Mouse (Mus musculus): ENCODE measurements around the gene Abca13. TPM values are rescaled to one million over a fixed set of nuclear protein-coding genes. Genes with fewer than 3 reads are reported as not detected.

Abca13 gene
- total and polyA plus RNA-seq, 2 experiments from 2014 or later = 0.05 to 0.06 TPM

DNA sequence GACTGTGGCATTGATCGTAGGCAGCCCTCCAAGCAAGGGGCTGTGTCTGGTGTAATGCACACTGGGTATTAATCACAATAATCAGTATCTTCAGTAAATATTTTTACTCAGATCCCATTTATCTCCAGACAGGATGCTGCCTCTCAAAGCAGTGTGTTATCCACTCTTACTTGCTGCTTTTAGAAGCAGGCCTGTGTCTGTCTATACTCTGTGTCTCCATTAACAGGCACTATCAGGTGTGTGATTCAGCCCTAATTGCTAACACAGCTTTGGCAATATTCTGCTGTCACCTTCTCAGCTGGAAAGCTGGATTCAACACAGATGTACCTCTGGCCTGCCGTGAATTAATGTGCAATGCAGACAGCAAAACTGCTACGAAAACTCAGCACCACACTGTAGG lies 455.5 kb downstream of the Abca13 start:
- H3K4me2 ChIP-seq (ENCODE audit: low read depth) = no peak overlapping the region
- no peak overlapping the region for H3K27ac ChIP-seq (ENCODE audit: low read depth, low read length)
- ATAC-seq (no peak), DNase-seq (no peak)
- H3K9ac ChIP-seq = no peak overlapping the region
- H3K36me3 ChIP-seq (ENCODE audit: insufficient read depth) = no peaks in the 10 kb centered on the region
- no peak overlapping the region for H3K4me3 ChIP-seq (ENCODE audit: low read depth, low read length)
- no peak for TF ChIP-seq CTCF (IDR thresholded peaks at IDR 0.05; ENCODE audit: low read depth)
- WGBS = 76% methylated on average over 3 of the region's 3 CpGs
- H3K27me3 ChIP-seq (ENCODE audit: insufficient read depth, low read length) = no peaks in the 10 kb centered on the region
- no peaks in the 10 kb centered on the region for H3K4me1 ChIP-seq (ENCODE audit: insufficient read depth)
- no peaks in the 10 kb centered on the region for H3K9me3 ChIP-seq (ENCODE audit: low read length)

GRCm38 (mm10) chr11:9647991-9648390 lies 456.2 kb downstream of the Abca13 start:
- no peak; the same call in 1 of the 2 replicates for TF ChIP-seq CTCF (IDR thresholded peaks at IDR 0.05; ENCODE audit: low read depth)
- no peak overlapping the region for H3K27ac ChIP-seq (ENCODE audit: low read depth, low read length)
- no peaks in the 10 kb centered on the region for H3K36me3 ChIP-seq (ENCODE audit: insufficient read depth)
- no peak overlapping the region for H3K4me2 ChIP-seq (ENCODE audit: low read depth)
- no peak for ATAC-seq
- no peaks in the 10 kb centered on the region for H3K9me3 ChIP-seq (ENCODE audit: low read length)
- no peak overlapping the region for H3K4me3 ChIP-seq (ENCODE audit: low read depth, low read length)
- no peaks in the 10 kb centered on the region for H3K27me3 ChIP-seq (ENCODE audit: insufficient read depth, low read length)
- H3K9ac ChIP-seq = no peak overlapping the region
- DNase-seq = no peak
- H3K4me1 ChIP-seq (ENCODE audit: insufficient read depth) = no peaks in the 10 kb centered on the region
- 63% methylated on average over 3 of the region's 3 CpGs for WGBS

GRCm38 (mm10) chr11:9666648-9667255 lies 475.0 kb downstream of the Abca13 start:
- no peak for ATAC-seq
- no peak overlapping the region for H3K4me2 ChIP-seq (ENCODE audit: low read depth)
- no peak for TF ChIP-seq CTCF (IDR thresholded peaks at IDR 0.05; ENCODE audit: low read depth)
- no peaks in the 10 kb centered on the region for H3K36me3 ChIP-seq (ENCODE audit: insufficient read depth)
- no peaks in the 10 kb centered on the region for H3K4me1 ChIP-seq (ENCODE audit: insufficient read depth)
- H3K27ac ChIP-seq (ENCODE audit: low read depth, low read length) = no peak overlapping the region
- no peak overlapping the region for H3K4me3 ChIP-seq (ENCODE audit: low read depth, low read length)
- no peaks in the 10 kb centered on the region for H3K27me3 ChIP-seq (ENCODE audit: insufficient read depth, low read length)
- DNase-seq = no peak
- 88% methylated on average over 3 of the region's 3 CpGs for WGBS
- H3K9me3 ChIP-seq (ENCODE audit: low read length) = no peaks in the 10 kb centered on the region
- no peak overlapping the region for H3K9ac ChIP-seq

DNA sequence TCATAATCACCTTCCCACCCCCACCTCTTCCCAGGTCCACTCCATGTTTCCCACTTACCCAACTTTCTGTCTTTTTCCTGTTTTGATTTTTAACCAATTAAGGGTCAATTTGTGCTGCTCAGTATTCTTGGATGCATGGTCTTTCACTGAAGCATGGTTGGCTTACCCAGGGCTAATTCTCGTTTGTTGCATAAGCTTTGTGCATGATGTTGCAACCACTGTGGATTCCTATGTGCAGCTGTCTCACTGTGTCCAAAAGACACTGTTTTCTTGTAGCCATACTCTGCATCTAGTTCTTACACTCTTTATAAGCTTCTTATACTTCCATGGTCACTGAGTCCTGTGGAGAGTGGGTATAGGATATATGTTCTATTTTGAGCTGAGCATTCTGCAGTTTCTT lies 477.7 kb downstream of the Abca13 start:
- Histone ChIP-seq H3K9ac (no peak overlapping the region), H3K4me2 (ENCODE audit: low read depth) (no peak overlapping the region), H3K36me3 (ENCODE audit: insufficient read depth) (no peaks in the 10 kb centered on the region), H3K9me3 (ENCODE audit: low read length) (no peaks in the 10 kb centered on the region), H3K4me3 (ENCODE audit: low read depth, low read length) (no peak overlapping the region), H3K4me1 (ENCODE audit: insufficient read depth) (no peaks in the 10 kb centered on the region), H3K27ac (ENCODE audit: low read depth, low read length) (no peak overlapping the region), H3K27me3 (ENCODE audit: insufficient read depth, low read length) (no peaks in the 10 kb centered on the region)
- whole genome bisulfite sequencing = 57% methylated on average over 1 of the region's 1 CpGs
- DNase-seq (no peak), ATAC-seq (no peak)
- TF ChIP-seq CTCF (IDR thresholded peaks at IDR 0.05; ENCODE audit: low read depth) = no peak

- TF ChIP-seq CTCF (IDR thresholded peaks at IDR 0.05; ENCODE audit: low read depth) = no peak
- H3K36me3 ChIP-seq (ENCODE audit: insufficient read depth) = no peaks in the 10 kb centered on the region
- H3K4me3 ChIP-seq (ENCODE audit: low read depth, low read length) = no peak overlapping the region
- no peak for ATAC-seq
- no peaks in the 10 kb centered on the region for H3K27me3 ChIP-seq (ENCODE audit: insufficient read depth, low read length)
- no peak overlapping the region for H3K9ac ChIP-seq
- whole genome bisulfite sequencing = 97% methylated on average over 2 of the region's 2 CpGs
- DNase-seq = no peak
- H3K4me1 ChIP-seq (ENCODE audit: insufficient read depth) = no peaks in the 10 kb centered on the region
- no peak overlapping the region for H3K4me2 ChIP-seq (ENCODE audit: low read depth)
- H3K9me3 ChIP-seq (ENCODE audit: low read length) = no peaks in the 10 kb centered on the region
- no peak overlapping the region for H3K27ac ChIP-seq (ENCODE audit: low read depth, low read length)
These were observed 493.2 kb downstream of the Abca13 start for GRCm38 (mm10) chr11:9684952-9685351.

DNA sequence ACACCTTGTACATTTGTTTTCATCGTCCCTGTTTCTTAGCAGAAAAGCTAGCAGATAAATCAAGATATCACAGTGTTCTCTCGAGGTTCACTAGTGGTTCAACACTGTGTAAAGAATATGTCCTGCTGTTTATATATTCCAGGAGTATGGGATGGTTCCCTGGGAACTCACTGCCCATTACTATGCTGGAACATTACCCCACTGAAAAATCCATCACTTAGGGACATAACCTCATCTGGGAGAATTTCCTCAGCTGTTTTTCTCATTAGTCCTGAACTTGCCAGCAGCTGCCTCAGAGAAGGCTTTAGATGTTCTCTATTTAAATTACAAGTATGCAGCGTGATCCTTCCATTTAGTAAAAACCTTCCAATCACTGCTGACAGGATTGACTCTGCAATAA lies 513.4 kb downstream of the Abca13 start:
- Histone ChIP-seq H3K4me3 (ENCODE audit: low read depth, low read length) (no peak overlapping the region), H3K9ac (no peak overlapping the region), H3K36me3 (ENCODE audit: insufficient read depth) (no peaks in the 10 kb centered on the region), H3K4me1 (ENCODE audit: insufficient read depth) (no peaks in the 10 kb centered on the region), H3K27me3 (ENCODE audit: insufficient read depth, low read length) (no peaks in the 10 kb centered on the region), H3K4me2 (ENCODE audit: low read depth) (no peak overlapping the region), H3K27ac (ENCODE audit: low read depth, low read length) (no peak overlapping the region), H3K9me3 (ENCODE audit: low read length) (no peaks in the 10 kb centered on the region)
- 71% methylated on average over 3 of the region's 3 CpGs for WGBS
- ATAC-seq (no peak), DNase-seq (no peak)
- no peak for TF ChIP-seq CTCF (IDR thresholded peaks at IDR 0.05; ENCODE audit: low read depth)

GRCm38 (mm10) chr11:9727810-9728490 lies 536.2 kb downstream of the Abca13 start:
- 72% methylated on average over 2 of the region's 2 CpGs for WGBS

More at GRCm38 (mm10) chr11:9727810-9728490, 536.2 kb downstream of the Abca13 start:
- Histone ChIP-seq H3K4me1 (ENCODE audit: insufficient read depth) (no peaks in the 10 kb centered on the region), H3K36me3 (ENCODE audit: insufficient read depth) (no peaks in the 10 kb centered on the region), H3K27ac (ENCODE audit: low read depth, low read length) (no peak overlapping the region), H3K4me3 (ENCODE audit: low read depth, low read length) (no peak overlapping the region), H3K4me2 (ENCODE audit: low read depth) (no peak overlapping the region), H3K9me3 (ENCODE audit: low read length) (no peaks in the 10 kb centered on the region), H3K27me3 (ENCODE audit: insufficient read depth, low read length) (no peaks in the 10 kb centered on the region), H3K9ac (no peak overlapping the region)
- no peak for DNase-seq
- ATAC-seq = no peak
- no peak for TF ChIP-seq CTCF (IDR thresholded peaks at IDR 0.05; ENCODE audit: low read depth)
